Mouse (Mus musculus): ENCODE results near the gene Vcp. TPM values are rescaled to one million over a fixed set of nuclear protein-coding genes. Genes with fewer than 3 reads are reported as not detected.
"Not testable (repeated sequence)": the region's sequence is repeated elsewhere in the genome, so short reads cannot be mapped to it uniquely, and the experiment has no call there.

The Vcp gene
- polyA plus RNA-seq (2014; fragmentation: Nextera tagmentation; extraction: Ambion mirVana): 654 and 670 TPM in 2 replicates

- not testable (repeated sequence) for H3K9me3 ChIP-seq (ENCODE audit: control insufficient read depth, low read length); H3K27me3 ChIP-seq (ENCODE audit: control insufficient read depth, insufficient read depth, low read length); H3K4me1 ChIP-seq (ENCODE audit: control insufficient read depth, insufficient read depth, low read length); H3K36me3 ChIP-seq (ENCODE audit: control insufficient read depth, insufficient read depth, low read length)
- Histone ChIP-seq H3K27ac (replicated peaks; ENCODE audit: low read depth, low read length) (peak within 1 kb of the TSS; percentile 98), H3K4me3 (ENCODE audit: low read depth, low read length) (peak within 1 kb of the TSS; percentile 97), H3K4me2 (ENCODE audit: low read depth, severe bottlenecking) (peak within 1 kb of the TSS; percentile 82), H3K9ac (ENCODE audit: low read length) (peak within 1 kb of the TSS; percentile 95)
- peak; percentile 99 for DNase-seq (ENCODE audit: low spot score)
- WGBS: under 1% methylated on average over 46 of the region's 56 CpGs
- peak; percentile 97 for ATAC-seq (ENCODE audit: insufficient number of reproducible peaks, low FRiP score, low TSS enrichment, low read depth)
Measured at GRCm38 (mm10) chr4:43000141-43000986, at the start of gene Vcp. Gene Vcp (minus strand): TSS chr4:43000507.

GRCm38 (mm10) chr4:43047231-43047630 is 46.9 kb upstream of the Vcp start:
- WGBS: 11% methylated on average over 5 of the region's 5 CpGs
- no peak overlapping the region for H3K27ac ChIP-seq (replicated peaks; ENCODE audit: low read depth, low read length)
- no peak overlapping the region for H3K4me3 ChIP-seq (ENCODE audit: low read depth, low read length)
- no peaks in the 10 kb centered on the region for H3K9me3 ChIP-seq (ENCODE audit: control insufficient read depth, low read length)
- DNase-seq (ENCODE audit: low spot score) (peak; percentile 72), ATAC-seq (ENCODE audit: insufficient number of reproducible peaks, low FRiP score, low TSS enrichment, low read depth) (no peak)
- no peaks in the 10 kb centered on the region for H3K36me3 ChIP-seq (ENCODE audit: control insufficient read depth, insufficient read depth, low read length)
- no peaks in the 10 kb centered on the region for H3K27me3 ChIP-seq (ENCODE audit: control insufficient read depth, insufficient read depth, low read length)
- H3K4me1 ChIP-seq (ENCODE audit: control insufficient read depth, insufficient read depth, low read length): peaks cover 12% of the 10 kb centered on the region; the same call in 1 of the 2 replicates
- no peak overlapping the region for H3K9ac ChIP-seq (ENCODE audit: low read length)
- no peak overlapping the region for H3K4me2 ChIP-seq (ENCODE audit: low read depth, severe bottlenecking)

DNA sequence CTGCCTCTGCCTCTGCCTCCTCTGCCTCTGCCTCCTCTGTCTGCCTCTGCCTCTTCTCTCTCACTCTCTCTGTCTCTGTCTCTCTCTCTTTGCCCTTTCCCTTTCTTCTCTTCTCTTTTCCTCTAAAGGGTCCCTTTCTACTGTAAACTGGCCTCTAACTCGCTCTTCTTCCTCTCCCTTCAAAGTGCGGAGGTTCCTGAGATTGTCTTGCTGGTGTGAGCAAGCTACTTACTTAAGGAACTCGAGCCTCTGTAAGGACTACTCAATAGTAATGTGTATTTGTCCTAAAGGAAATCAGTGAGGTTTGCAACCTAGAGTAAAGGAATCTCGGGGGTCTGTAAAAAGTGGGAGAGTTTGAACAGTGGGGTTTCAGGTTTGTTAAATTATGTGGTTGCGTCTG is 46.3 kb upstream of the Vcp start:
- 59% methylated on average over 5 of the region's 5 CpGs for WGBS

DNA sequence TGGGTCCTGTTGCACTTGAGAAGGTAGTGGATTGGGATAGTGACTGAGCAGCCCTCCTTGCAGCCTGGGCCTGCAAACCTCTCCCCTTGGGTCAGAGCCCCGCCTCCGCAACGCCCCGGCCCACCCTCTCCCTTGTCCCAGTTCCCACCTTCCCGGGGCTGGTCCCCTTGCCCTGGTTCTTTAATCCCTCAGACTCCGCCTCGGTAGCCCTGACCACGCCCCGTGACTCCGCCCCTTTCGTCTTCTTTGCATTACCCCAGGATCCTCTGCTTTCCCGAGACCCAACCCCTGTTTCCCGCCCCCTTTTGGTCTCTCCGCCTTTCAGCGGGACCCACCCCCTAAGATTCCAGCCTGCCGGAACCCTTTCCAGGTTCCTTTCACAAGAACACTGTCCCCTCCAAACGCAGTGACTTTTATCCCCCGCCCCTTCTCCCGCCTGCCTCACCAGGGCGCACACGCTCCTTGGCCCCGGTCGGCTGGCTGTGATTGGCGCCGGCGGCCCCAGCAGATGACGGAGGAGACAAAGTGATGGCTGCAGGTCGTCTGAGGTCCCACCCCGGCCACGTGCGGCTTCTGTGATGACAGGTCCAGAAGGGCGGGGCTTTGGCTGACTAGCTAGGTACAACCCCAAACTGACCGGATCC is 45.5 kb upstream of the Vcp start, which contains the start of gene Fam214b:
Fam214b (minus strand) TSS at position 562 of the 644 bp plus-strand sequence.
- Histone ChIP-seq H3K4me3 (ENCODE audit: low read depth, low read length) (peak within 1 kb of the TSS; percentile 47), H3K9me3 (ENCODE audit: control insufficient read depth, low read length) (no peaks in the 10 kb centered on the region), H3K4me1 (ENCODE audit: control insufficient read depth, insufficient read depth, low read length) (peaks cover 12% of the 10 kb centered on the region; the same call in 1 of the 2 replicates), H3K9ac (ENCODE audit: low read length) (0 out of 2 replicates have a peak within 1 kb of the TSS, but pooled peaks have one; percentile 40), H3K27me3 (ENCODE audit: control insufficient read depth, insufficient read depth, low read length) (no peaks in the 10 kb centered on the region), H3K4me2 (ENCODE audit: low read depth, severe bottlenecking) (peak within 1 kb of the TSS; percentile 64), H3K27ac (replicated peaks; ENCODE audit: low read depth, low read length) (no peak within 1 kb of the TSS), H3K36me3 (ENCODE audit: control insufficient read depth, insufficient read depth, low read length) (no peaks in the 10 kb centered on the region)
- 1% methylated on average over 33 of the region's 33 CpGs for WGBS
- ATAC-seq (ENCODE audit: insufficient number of reproducible peaks, low FRiP score, low TSS enrichment, low read depth) (peak; percentile 95), DNase-seq (ENCODE audit: low spot score) (peak; percentile 100)

More for the DNA sequence above, 46.3 kb upstream of the Vcp start:
- Histone ChIP-seq H3K9me3 (ENCODE audit: control insufficient read depth, low read length) (no peaks in the 10 kb centered on the region), H3K36me3 (ENCODE audit: control insufficient read depth, insufficient read depth, low read length) (no peaks in the 10 kb centered on the region), H3K27ac (replicated peaks; ENCODE audit: low read depth, low read length) (no peak overlapping the region), H3K4me2 (ENCODE audit: low read depth, severe bottlenecking) (no peak overlapping the region), H3K27me3 (ENCODE audit: control insufficient read depth, insufficient read depth, low read length) (no peaks in the 10 kb centered on the region), H3K4me3 (ENCODE audit: low read depth, low read length) (no peak overlapping the region), H3K9ac (ENCODE audit: low read length) (no peak overlapping the region), H3K4me1 (ENCODE audit: control insufficient read depth, insufficient read depth, low read length) (peaks cover 12% of the 10 kb centered on the region; the same call in 1 of the 2 replicates)
- ATAC-seq (ENCODE audit: insufficient number of reproducible peaks, low FRiP score, low TSS enrichment, low read depth) (no peak), DNase-seq (ENCODE audit: low spot score) (no peak)

DNA sequence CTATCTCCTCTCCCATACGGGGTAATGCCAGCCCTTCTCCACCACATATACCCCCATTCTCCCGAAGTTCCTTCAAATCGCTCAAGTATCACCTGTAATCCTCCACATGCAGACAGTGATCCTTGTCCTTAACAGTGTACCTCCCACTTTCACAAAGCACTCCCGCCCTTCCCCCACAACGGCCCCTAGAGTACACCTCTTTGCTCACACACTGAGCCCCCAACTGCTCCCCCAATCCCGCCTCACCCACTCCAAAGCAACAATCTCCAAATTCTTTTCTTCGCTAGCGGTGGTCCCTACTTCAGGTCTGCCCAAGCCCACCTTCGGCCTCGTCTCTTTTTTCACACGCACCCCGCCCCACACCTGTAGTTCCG is 45.0 kb upstream of the Vcp start:
- H3K4me2 ChIP-seq (ENCODE audit: low read depth, severe bottlenecking): peak overlapping the region; percentile 64
- no peak overlapping the region for H3K27ac ChIP-seq (replicated peaks; ENCODE audit: low read depth, low read length)
- 0 out of 2 replicates have a peak overlapping the region, but pooled peaks have one; percentile 17 for H3K9ac ChIP-seq (ENCODE audit: low read length)
- WGBS: 8% methylated on average over 13 of the region's 13 CpGs
- no peak for DNase-seq (ENCODE audit: low spot score)
- no peaks in the 10 kb centered on the region for H3K9me3 ChIP-seq (ENCODE audit: control insufficient read depth, low read length)
- no peaks in the 10 kb centered on the region for H3K27me3 ChIP-seq (ENCODE audit: control insufficient read depth, insufficient read depth, low read length)
- peaks cover 12% of the 10 kb centered on the region; the same call in 1 of the 2 replicates for H3K4me1 ChIP-seq (ENCODE audit: control insufficient read depth, insufficient read depth, low read length)
- no peaks in the 10 kb centered on the region for H3K36me3 ChIP-seq (ENCODE audit: control insufficient read depth, insufficient read depth, low read length)
- ATAC-seq (ENCODE audit: insufficient number of reproducible peaks, low FRiP score, low TSS enrichment, low read depth): peak; percentile 15; the same call in 1 of the 2 replicates
- H3K4me3 ChIP-seq (ENCODE audit: low read depth, low read length): peak overlapping the region; percentile 47

DNA sequence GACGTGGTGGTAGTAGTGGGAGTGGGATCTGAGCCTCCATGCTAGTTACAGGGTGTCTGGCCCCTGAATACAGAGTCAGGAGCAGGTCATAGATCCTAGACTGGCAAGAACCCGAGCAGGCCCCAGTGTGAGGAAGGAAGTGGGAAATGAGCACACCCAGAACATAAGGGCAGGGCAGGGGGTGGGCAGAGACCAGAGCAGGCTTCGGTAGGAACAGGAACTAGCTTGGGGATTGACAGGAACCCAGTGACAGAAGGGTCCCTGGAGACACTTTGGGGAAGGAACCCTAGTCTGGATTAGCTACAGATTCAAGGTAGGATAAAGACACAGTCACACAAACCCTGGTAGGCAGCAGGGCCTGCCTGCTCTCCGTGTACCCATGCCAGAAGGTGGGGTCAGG is 44.4 kb upstream of the Vcp start:
- 40% methylated on average over 4 of the region's 4 CpGs for WGBS
- peaks cover 13% of the 10 kb centered on the region for H3K4me1 ChIP-seq (ENCODE audit: control insufficient read depth, insufficient read depth, low read length)
- no peaks in the 10 kb centered on the region for H3K36me3 ChIP-seq (ENCODE audit: control insufficient read depth, insufficient read depth, low read length)
- ATAC-seq (ENCODE audit: insufficient number of reproducible peaks, low FRiP score, low TSS enrichment, low read depth) (no peak), DNase-seq (ENCODE audit: low spot score) (no peak)
- H3K9ac ChIP-seq (ENCODE audit: low read length): 0 out of 2 replicates have a peak overlapping the region, but pooled peaks have one; percentile 17
- no peaks in the 10 kb centered on the region for H3K27me3 ChIP-seq (ENCODE audit: control insufficient read depth, insufficient read depth, low read length)
- peak overlapping the region; percentile 47; the same call in 1 of the 2 replicates for H3K4me3 ChIP-seq (ENCODE audit: low read depth, low read length)
- H3K9me3 ChIP-seq (ENCODE audit: control insufficient read depth, low read length): no peaks in the 10 kb centered on the region
- H3K4me2 ChIP-seq (ENCODE audit: low read depth, severe bottlenecking): peak overlapping the region; percentile 64
- H3K27ac ChIP-seq (replicated peaks; ENCODE audit: low read depth, low read length): no peak overlapping the region

DNA sequence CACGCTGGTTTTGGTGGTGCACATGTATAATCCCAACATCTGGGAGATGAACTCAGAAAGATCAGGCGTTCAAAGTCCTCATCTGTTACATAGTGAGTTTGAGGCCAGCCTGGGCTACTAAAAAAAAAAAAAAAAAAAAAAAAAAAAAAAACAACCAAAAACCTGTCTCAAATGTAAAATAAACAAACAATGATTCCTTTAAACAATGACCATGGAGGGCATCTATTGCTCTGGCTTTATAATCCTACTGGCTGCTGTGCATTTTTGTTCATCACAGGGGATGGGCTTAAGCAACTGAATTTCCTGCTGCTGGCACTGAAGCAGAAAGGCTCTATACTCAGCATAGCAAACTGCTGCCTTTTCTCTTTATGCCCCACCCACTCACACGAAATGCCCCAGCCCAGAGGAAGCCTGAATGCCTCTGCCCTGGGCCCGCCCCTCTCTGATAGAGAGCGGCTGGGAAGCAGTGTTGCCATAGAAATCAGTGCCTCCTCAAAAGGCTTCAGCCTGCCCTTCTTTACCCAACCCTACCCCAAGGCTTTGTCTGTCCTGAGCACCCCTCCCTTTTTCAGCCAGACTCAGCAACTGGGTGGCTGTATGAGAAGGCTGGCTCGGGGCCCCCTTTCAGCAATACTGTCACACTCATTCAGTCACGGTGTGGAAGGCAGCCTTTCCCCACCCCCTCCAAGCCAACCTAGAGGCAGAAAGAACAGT is 43.5 kb upstream of the Vcp start:
- Histone ChIP-seq H3K4me2 (ENCODE audit: low read depth, severe bottlenecking) (no peak overlapping the region; the same call in 1 of the 2 replicates), H3K4me3 (ENCODE audit: low read depth, low read length) (no peak overlapping the region), H3K27me3 (ENCODE audit: control insufficient read depth, insufficient read depth, low read length) (no peaks in the 10 kb centered on the region), H3K9me3 (ENCODE audit: control insufficient read depth, low read length) (no peaks in the 10 kb centered on the region), H3K9ac (ENCODE audit: low read length) (no peak overlapping the region), H3K36me3 (ENCODE audit: control insufficient read depth, insufficient read depth, low read length) (no peaks in the 10 kb centered on the region), H3K4me1 (ENCODE audit: control insufficient read depth, insufficient read depth, low read length) (peaks cover 20% of the 10 kb centered on the region), H3K27ac (replicated peaks; ENCODE audit: low read depth, low read length) (peak overlapping the region; percentile 36; the same call in 1 of the 2 replicates)
- ATAC-seq (ENCODE audit: insufficient number of reproducible peaks, low FRiP score, low TSS enrichment, low read depth): no peak
- WGBS: 23% methylated on average over 7 of the region's 7 CpGs
- DNase-seq (ENCODE audit: low spot score): peak; percentile 50
